ENCODE assay signal across 8 mouse cellular contexts in the genomic region with DNA sequence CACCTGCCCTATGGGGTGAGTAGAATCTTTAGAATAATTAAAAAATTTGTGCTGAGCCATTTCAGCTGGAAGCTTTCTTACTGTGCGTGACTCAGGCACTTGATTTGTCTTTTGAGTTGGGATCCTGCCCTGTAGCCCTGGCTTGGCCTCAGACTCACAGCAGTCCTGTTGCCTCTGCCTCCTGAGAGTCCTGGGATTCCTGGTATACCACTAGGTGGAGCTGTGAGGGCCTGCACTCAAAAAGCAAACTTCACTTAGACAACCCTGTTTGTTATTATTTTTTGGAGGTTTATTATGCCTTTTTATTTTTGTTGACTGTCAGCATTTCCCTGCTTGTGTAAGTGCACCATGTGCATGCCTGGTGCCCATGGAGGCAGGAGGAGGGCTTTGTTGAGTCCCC. TPM values are rescaled to one million over a fixed set of nuclear protein-coding genes. Genes with fewer than 3 reads are reported as not detected.
DNase-seq lines count a peak whose midpoint lies in the region; ATAC-seq and TF ChIP-seq lines count a peak whose summit lies in the region.

No protein-coding gene starts in this region.

- peak; percentile 64; the same call in 1 of the 2 replicates for TF ChIP-seq CTCF in embryonic fibroblast, embryonic 13.5 days (IDR thresholded peaks at IDR 0.05; ENCODE audit: borderline replicate concordance, insufficient read depth, low read length)

- no peak overlapping the region for H3K9ac ChIP-seq in forebrain, embryonic 16.5 days (replicated peaks; ENCODE audit: low read depth, low read length)

- no peak overlapping the region for H3K4me2 ChIP-seq in forebrain, embryonic 16.5 days (ENCODE audit: low read length)

- intact Hi-C loops in gastrocnemius, postnatal 14 days (cut with DNase I; ENCODE audit: low total_unique reads): no loop called here

- H3K36me3 ChIP-seq in splenic B cell, adult 2 months (ENCODE audit: control insufficient read depth, insufficient read depth, low read length, poor library complexity, severe bottlenecking): peaks cover 1% of the 10 kb centered on the region; the same call in 1 of the 2 replicates
- H3K36me3 ChIP-seq in forebrain, embryonic 16.5 days (ENCODE audit: control insufficient read depth, insufficient read depth): peaks cover 16% of the 10 kb centered on the region

- no peak overlapping the region for H3K4me3 ChIP-seq in embryonic fibroblast, embryonic 13.5 days (ENCODE audit: insufficient read depth, low read length)
- H3K4me3 ChIP-seq in forebrain, embryonic 16.5 days (replicated peaks; ENCODE audit: low read length): no peak overlapping the region

- no peak for TF ChIP-seq POLR2A in embryonic fibroblast, embryonic 13.5 days (IDR thresholded peaks at IDR 0.05; ENCODE audit: low read depth, low read length)

- H3K4me1 ChIP-seq in embryonic fibroblast, embryonic 13.5 days (ENCODE audit: control insufficient read depth, insufficient read depth, low read length): no peaks in the 10 kb centered on the region; the same call in 1 of the 2 replicates
- no peaks in the 10 kb centered on the region for H3K4me1 ChIP-seq in forebrain, embryonic 16.5 days (replicated peaks; ENCODE audit: control insufficient read depth, insufficient read depth, low read length)

- ATAC-seq in forebrain, embryonic 16.5 days: no peak

- H3K9me3 ChIP-seq in forebrain, embryonic 16.5 days (ENCODE audit: control insufficient read depth, low read length): no peaks in the 10 kb centered on the region

- 89% methylated on average over 1 of the region's 1 CpGs for WGBS in forebrain, embryonic 16.5 days

- peak; percentile 55 for DNase-seq in gastrocnemius, postnatal 14 days
- DNase-seq in gastrocnemius, postnatal 4 days (ENCODE audit: low spot score in 2 of 2): no peak
- DNase-seq in urinary bladder, postnatal 14 days (ENCODE audit: low spot score): peak; percentile 33
- no peak for DNase-seq in urinary bladder, postnatal 4 days (ENCODE audit: low spot score in 2 of 2)
- peak; percentile 57 for DNase-seq in splenic B cell, adult 2 months (ENCODE audit: low read depth, low spot score)
- no peak for DNase-seq in layer of hippocampus, postnatal 14 days (ENCODE audit: low spot score in 2 of 2)

- H3K27me3 ChIP-seq in splenic B cell, adult 2 months (ENCODE audit: control insufficient read depth, insufficient read depth, low read length, poor library complexity, severe bottlenecking): no peaks in the 10 kb centered on the region
- H3K27me3 ChIP-seq in forebrain, embryonic 16.5 days (replicated peaks; ENCODE audit: control insufficient read depth, insufficient read depth, low read length): no peaks in the 10 kb centered on the region

- H3K27ac ChIP-seq in embryonic fibroblast, embryonic 13.5 days (ENCODE audit: insufficient read depth, low read length): no peak overlapping the region
- H3K27ac ChIP-seq in forebrain, embryonic 16.5 days (ENCODE audit: low read length): no peak overlapping the region

RNA-seq across cellular contexts. Expression of a gene that starts 11.9 kb away (rescaled TPM):
- 1 to 10 TPM; 7.8 to 9.1 TPM for total RNA-seq in gastrocnemius, postnatal 14 days (2021)
- total RNA-seq in gastrocnemius, postnatal 4 days (2021): 10 to 100 TPM; 13.1 to 14.6 TPM
- polyA plus RNA-seq in embryonic fibroblast, embryonic 13.5 days (2011; ENCODE audit: insufficient read length, low read depth, missing spikeins): 15.2 and 19.7 TPM in 2 replicates
- total RNA-seq in layer of hippocampus, postnatal 14 days (2021): 10 to 100 TPM; 17.3 to 18.0 TPM
- 25.4 and 29.6 TPM in 2 replicates for polyA plus RNA-seq in forebrain, embryonic 16.5 days (2015; fragmentation: Nextera tagmentation; extraction: Ambion mirVana)

RNA-seq across cellular contexts. Expression of a gene that starts 12.0 kb away (rescaled TPM):
- total RNA-seq in gastrocnemius, postnatal 14 days (2021): 10 to 100 TPM; 22.6 to 23.4 TPM
- total RNA-seq in gastrocnemius, postnatal 4 days (2021): 10 to 100 TPM; 33.7 to 40.2 TPM
- polyA plus RNA-seq in embryonic fibroblast, embryonic 13.5 days (2011; ENCODE audit: insufficient read length, low read depth, missing spikeins): 56.5 and 75.7 TPM in 2 replicates
- 10 to 100 TPM; 61.8 to 62.4 TPM for total RNA-seq in layer of hippocampus, postnatal 14 days (2021)
- 60.3 TPM in 2 replicates for polyA plus RNA-seq in forebrain, embryonic 16.5 days (2015; fragmentation: Nextera tagmentation; extraction: Ambion mirVana)

RNA-seq across cellular contexts. Expression of a gene that starts 50.4 kb away (rescaled TPM):
- 10 to 100 TPM; 28.6 to 29.6 TPM for total RNA-seq in gastrocnemius, postnatal 14 days (2021)
- 10 to 100 TPM; 29.3 to 30.0 TPM for total RNA-seq in gastrocnemius, postnatal 4 days (2021)
- 42.9 and 54.2 TPM in 2 replicates for polyA plus RNA-seq in embryonic fibroblast, embryonic 13.5 days (2011; ENCODE audit: insufficient read length, low read depth, missing spikeins)
- total RNA-seq in layer of hippocampus, postnatal 14 days (2021): 10 to 100 TPM; 32.5 to 32.6 TPM
- 22.3 and 23.0 TPM in 2 replicates for polyA plus RNA-seq in forebrain, embryonic 16.5 days (2015; fragmentation: Nextera tagmentation; extraction: Ambion mirVana)

Comparison
In these comparisons a context has a peak if more than half of its experiments do, and no peak if none do; other contexts are left out.
1. DNase-seq: peak in gastrocnemius, postnatal 14 days (single experiment), urinary bladder, postnatal 14 days (single experiment) and splenic B cell, adult 2 months (single experiment); none in gastrocnemius, postnatal 4 days (0 of 2), urinary bladder, postnatal 4 days (0 of 2) and layer of hippocampus, postnatal 14 days (0 of 2).